Mouse (Mus musculus) skeletal muscle tissue, postnatal 0 days (tissue): Measurements from ENCODE around the gene Olfr1140. TPM values are rescaled to one million over a fixed set of nuclear protein-coding genes. Genes with fewer than 3 reads are reported as not detected.

ENCODE experiments used
- polyA plus RNA-seq: library from polyadenylated mRNA; unstranded; fragments of >200 nt; fragmentation: Nextera tagmentation; extraction: Ambion mirVana; gene quantifications from 2 replicates; pipeline ENCODE4 v1.2.1, GENCODE M21; 2015

Olfr1140 gene
- not detected in 2 replicates for polyA plus RNA-seq

GRCm38 (mm10) chr2:87743452-87743851 is at the start of gene Olfr1140:
Olfr1140 (plus strand) TSS chr2:87743752.

GRCm38 (mm10) chr2:87693847-87694246 is 49.7 kb upstream of the Olfr1140 start, which contains the start of gene Olfr1136:
Olfr1136 (minus strand) TSS chr2:87693947.

GRCm38 (mm10) chr2:87713079-87713478 is 30.5 kb upstream of the Olfr1140 start, which contains the start of gene Olfr1137:
Olfr1137 (minus strand) TSS chr2:87713179.

GRCm38 (mm10) chr2:87739878-87740277 is 3.7 kb upstream of the Olfr1140 start, which contains the start of gene Olfr1138:
Olfr1138 (minus strand) TSS chr2:87739978.

GRCm38 (mm10) chr2:87753891-87754290 is 10.3 kb downstream of the Olfr1140 start, which contains the start of gene Olfr1141:
Olfr1141 (minus strand) TSS chr2:87753991.

GRCm38 (mm10) chr2:87779183-87779582 is 35.6 kb downstream of the Olfr1140 start, which contains the start of gene Olfr152:
Olfr152 (plus strand) TSS chr2:87779483.

Other genes with a start within 250 kb of the Olfr1140 start
- gene Pramel7, start 246.7 kb upstream of the Olfr1140 start, polyA plus RNA-seq = not detected in 2 replicates
- gene Pramel6, start 237.2 kb upstream of the Olfr1140 start, polyA plus RNA-seq = not detected in 2 replicates
- not detected in 2 replicates for gene Olfr153, start 212.0 kb upstream of the Olfr1140 start, polyA plus RNA-seq
- gene Olfr1128, start 198.2 kb upstream of the Olfr1140 start, polyA plus RNA-seq = not detected in 2 replicates
- gene Olfr1129, start 169.8 kb upstream of the Olfr1140 start, polyA plus RNA-seq = not detected in 2 replicates
- gene Olfr1130, start 137.5 kb upstream of the Olfr1140 start, polyA plus RNA-seq = not detected in 2 replicates
- not detected in 2 replicates for gene Olfr1131, start 116.6 kb upstream of the Olfr1140 start, polyA plus RNA-seq
- gene Olfr1132, start 106.2 kb upstream of the Olfr1140 start, polyA plus RNA-seq = not detected in 2 replicates
- gene Olfr1133, start 96.4 kb upstream of the Olfr1140 start, polyA plus RNA-seq = not detected in 2 replicates
- not detected in 2 replicates for gene Olfr1134, start 85.3 kb upstream of the Olfr1140 start, polyA plus RNA-seq
- gene Olfr1135, start 70.1 kb upstream of the Olfr1140 start, polyA plus RNA-seq = not detected in 2 replicates
- not detected in 2 replicates for gene Olfr1136, start 49.8 kb upstream of the Olfr1140 start, polyA plus RNA-seq
- gene Olfr1137, start 30.6 kb upstream of the Olfr1140 start, polyA plus RNA-seq = not detected in 2 replicates
- gene Olfr1138, start 3.8 kb upstream of the Olfr1140 start, polyA plus RNA-seq = not detected in 2 replicates
- gene Olfr1141, start 10.2 kb downstream of the Olfr1140 start, polyA plus RNA-seq = not detected in 2 replicates
- gene Olfr152, start 35.7 kb downstream of the Olfr1140 start, polyA plus RNA-seq = not detected in 2 replicates
- gene Olfr1143, start 56.8 kb downstream of the Olfr1140 start, polyA plus RNA-seq = not detected in 2 replicates
- gene Olfr1145, start 66.1 kb downstream of the Olfr1140 start, polyA plus RNA-seq = not detected in 2 replicates
- gene Olfr1148, start 86.8 kb downstream of the Olfr1140 start, polyA plus RNA-seq = not detected in 2 replicates
- gene Olfr1150-ps1, start 100.2 kb downstream of the Olfr1140 start, polyA plus RNA-seq = not detected in 2 replicates
- gene Olfr1151, start 112.1 kb downstream of the Olfr1140 start, polyA plus RNA-seq = not detected in 2 replicates
- not detected in 2 replicates for gene Olfr1152, start 122.7 kb downstream of the Olfr1140 start, polyA plus RNA-seq
- gene Olfr1153, start 151.2 kb downstream of the Olfr1140 start, polyA plus RNA-seq = not detected in 2 replicates
- not detected in 2 replicates for gene Olfr1154, start 161.4 kb downstream of the Olfr1140 start, polyA plus RNA-seq
- not detected in 2 replicates for gene Olfr1155, start 201.4 kb downstream of the Olfr1140 start, polyA plus RNA-seq
- not detected in 2 replicates for gene Olfr1156, start 209.3 kb downstream of the Olfr1140 start, polyA plus RNA-seq
- gene Olfr1157, start 224.5 kb downstream of the Olfr1140 start, polyA plus RNA-seq = not detected in 2 replicates
- not detected in 2 replicates for gene Olfr74, start 230.9 kb downstream of the Olfr1140 start, polyA plus RNA-seq
- not detected in 2 replicates for gene Olfr1158, start 246.4 kb downstream of the Olfr1140 start, polyA plus RNA-seq